Mouse (Mus musculus): Measurements from ENCODE around the gene Msh2. TPM values are rescaled to one million over a fixed set of nuclear protein-coding genes. Genes with fewer than 3 reads are reported as not detected.

Gene Msh2
- polyA plus RNA-seq, 1 experiment, result 17.8 TPM

DNA sequence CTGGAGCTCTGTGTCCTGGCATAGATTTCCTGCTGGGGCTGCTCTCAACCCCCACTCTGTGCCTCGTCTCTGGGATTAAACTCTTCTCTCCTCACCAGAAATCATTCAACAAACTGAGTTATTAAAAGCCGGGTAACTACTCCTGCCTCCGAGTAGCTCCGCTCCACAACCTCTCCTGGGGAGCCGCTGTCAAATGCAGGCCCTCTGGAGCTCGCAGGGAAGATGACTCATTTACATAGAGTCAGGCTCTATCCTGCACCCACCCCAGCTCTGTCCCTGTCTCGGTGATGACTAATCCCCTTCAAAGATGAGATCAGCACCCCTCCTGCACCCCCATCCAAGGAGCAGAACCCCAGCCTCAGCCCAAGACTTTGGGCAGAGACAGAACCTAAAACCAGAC, 91.0 kb downstream of the Msh2 start:
- no peak for DNase-seq
- no peaks in the 10 kb centered on the region for H3K4me1 ChIP-seq (replicated peaks; ENCODE audit: control insufficient read depth, insufficient read depth, low read length)
- TF ChIP-seq CTCF (IDR thresholded peaks at IDR 0.05; ENCODE audit: borderline replicate concordance, control insufficient read depth, extremely low read depth, insufficient read depth, low read length, poor library complexity), result no peak
- no peak for TF ChIP-seq POLR2A (IDR thresholded peaks at IDR 0.05; ENCODE audit: control insufficient read depth, extremely low read depth, insufficient read depth, low read length, poor library complexity)
- WGBS, result 92% methylated on average over 7 of the region's 7 CpGs
- no peak overlapping the region for H3K27ac ChIP-seq (ENCODE audit: control insufficient read depth, insufficient read depth, low read length)
- H3K4me3 ChIP-seq (ENCODE audit: control insufficient read depth, insufficient read depth, low read length), result no peak overlapping the region
- H3K36me3 ChIP-seq (ENCODE audit: control insufficient read depth, insufficient read depth, low read length), result no peaks in the 10 kb centered on the region
- no peaks in the 10 kb centered on the region for H3K27me3 ChIP-seq (ENCODE audit: control insufficient read depth, insufficient read depth, low read length)

- Histone ChIP-seq H3K4me3 (ENCODE audit: control insufficient read depth, insufficient read depth, low read length) (no peak overlapping the region), H3K36me3 (ENCODE audit: control insufficient read depth, insufficient read depth, low read length) (no peaks in the 10 kb centered on the region), H3K27ac (ENCODE audit: control insufficient read depth, insufficient read depth, low read length) (no peak overlapping the region), H3K27me3 (ENCODE audit: control insufficient read depth, insufficient read depth, low read length) (no peaks in the 10 kb centered on the region), H3K4me1 (replicated peaks; ENCODE audit: control insufficient read depth, insufficient read depth, low read length) (no peaks in the 10 kb centered on the region)
- no peak for DNase-seq
- TF ChIP-seq POLR2A (IDR thresholded peaks at IDR 0.05; ENCODE audit: control insufficient read depth, extremely low read depth, insufficient read depth, low read length, poor library complexity) (no peak), CTCF (IDR thresholded peaks at IDR 0.05; ENCODE audit: borderline replicate concordance, control insufficient read depth, extremely low read depth, insufficient read depth, low read length, poor library complexity) (no peak)
- WGBS, result 95% methylated on average over 11 of the region's 11 CpGs
These were observed 92.9 kb downstream of the Msh2 start for GRCm38 (mm10) chr17:87765031-87765430.

DNA sequence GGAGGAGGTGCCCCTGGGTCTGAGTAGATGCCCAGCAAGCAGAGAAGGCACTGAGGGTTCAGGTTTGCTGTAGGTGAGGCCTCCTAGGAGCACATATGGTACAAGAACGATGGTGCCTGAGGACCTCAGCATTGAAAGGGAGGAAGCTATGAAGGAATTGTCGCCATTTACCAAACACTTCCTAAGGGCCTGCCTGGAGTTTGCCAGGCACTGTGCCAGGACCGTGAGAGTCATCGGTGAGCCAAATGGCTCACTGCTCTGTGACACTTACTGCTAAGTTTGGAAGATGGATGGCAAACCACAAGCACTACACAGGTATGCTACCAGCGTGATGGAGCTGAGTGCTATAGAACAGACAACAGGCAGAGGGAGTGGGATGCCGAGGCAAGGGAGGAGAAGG, 94.8 kb downstream of the Msh2 start:
- 93% methylated on average over 6 of the region's 6 CpGs for WGBS
- H3K4me1 ChIP-seq (replicated peaks; ENCODE audit: control insufficient read depth, insufficient read depth, low read length), result no peaks in the 10 kb centered on the region
- DNase-seq, result no peak
- H3K27me3 ChIP-seq (ENCODE audit: control insufficient read depth, insufficient read depth, low read length), result no peaks in the 10 kb centered on the region
- H3K36me3 ChIP-seq (ENCODE audit: control insufficient read depth, insufficient read depth, low read length), result no peaks in the 10 kb centered on the region
- H3K27ac ChIP-seq (ENCODE audit: control insufficient read depth, insufficient read depth, low read length), result no peak overlapping the region
- TF ChIP-seq CTCF (IDR thresholded peaks at IDR 0.05; ENCODE audit: borderline replicate concordance, control insufficient read depth, extremely low read depth, insufficient read depth, low read length, poor library complexity), result no peak
- no peak for TF ChIP-seq POLR2A (IDR thresholded peaks at IDR 0.05; ENCODE audit: control insufficient read depth, extremely low read depth, insufficient read depth, low read length, poor library complexity)
- no peak overlapping the region for H3K4me3 ChIP-seq (ENCODE audit: control insufficient read depth, insufficient read depth, low read length)

GRCm38 (mm10) chr17:87770766-87771165, 98.6 kb downstream of the Msh2 start:
- DNase-seq, result no peak
- no peaks in the 10 kb centered on the region for H3K36me3 ChIP-seq (ENCODE audit: control insufficient read depth, insufficient read depth, low read length)
- no peak overlapping the region for H3K4me3 ChIP-seq (ENCODE audit: control insufficient read depth, insufficient read depth, low read length)
- H3K27ac ChIP-seq (ENCODE audit: control insufficient read depth, insufficient read depth, low read length), result no peak overlapping the region
- WGBS, result 83% methylated on average over 5 of the region's 5 CpGs
- H3K27me3 ChIP-seq (ENCODE audit: control insufficient read depth, insufficient read depth, low read length), result no peaks in the 10 kb centered on the region
- H3K4me1 ChIP-seq (replicated peaks; ENCODE audit: control insufficient read depth, insufficient read depth, low read length), result no peaks in the 10 kb centered on the region
- TF ChIP-seq POLR2A (IDR thresholded peaks at IDR 0.05; ENCODE audit: control insufficient read depth, extremely low read depth, insufficient read depth, low read length, poor library complexity) (no peak), CTCF (IDR thresholded peaks at IDR 0.05; ENCODE audit: borderline replicate concordance, control insufficient read depth, extremely low read depth, insufficient read depth, low read length, poor library complexity) (no peak)

GRCm38 (mm10) chr17:87773175-87773574, 101.0 kb downstream of the Msh2 start:
- no peaks in the 10 kb centered on the region for H3K4me1 ChIP-seq (replicated peaks; ENCODE audit: control insufficient read depth, insufficient read depth, low read length)
- WGBS, result 80% methylated on average over 3 of the region's 3 CpGs
- TF ChIP-seq POLR2A (IDR thresholded peaks at IDR 0.05; ENCODE audit: control insufficient read depth, extremely low read depth, insufficient read depth, low read length, poor library complexity), result no peak
- TF ChIP-seq CTCF (IDR thresholded peaks at IDR 0.05; ENCODE audit: borderline replicate concordance, control insufficient read depth, extremely low read depth, insufficient read depth, low read length, poor library complexity), result no peak
- DNase-seq, result peak; percentile 11
- H3K27me3 ChIP-seq (ENCODE audit: control insufficient read depth, insufficient read depth, low read length), result no peaks in the 10 kb centered on the region
- no peaks in the 10 kb centered on the region for H3K36me3 ChIP-seq (ENCODE audit: control insufficient read depth, insufficient read depth, low read length)
- no peak overlapping the region for H3K4me3 ChIP-seq (ENCODE audit: control insufficient read depth, insufficient read depth, low read length)
- H3K27ac ChIP-seq (ENCODE audit: control insufficient read depth, insufficient read depth, low read length), result no peak overlapping the region

Other genes with a start within 250 kb of the Msh2 start
- 0.24 TPM in 1 of 2 replicates, not detected in the other for gene Stpg4, start 244.6 kb upstream of the Msh2 start, polyA plus RNA-seq (2012; rRNA removed)
- gene Calm2, start 225.4 kb upstream of the Msh2 start, polyA plus RNA-seq (2012; rRNA removed), result 57.1 and 57.3 TPM in 2 replicates
- 29.3 and 37.4 TPM in 2 replicates for gene Epcam, start 36.4 kb upstream of the Msh2 start, polyA plus RNA-seq (2012; rRNA removed)
- 0.91 and 0.92 TPM in 2 replicates for gene Kcnk12, start 125.7 kb downstream of the Msh2 start, polyA plus RNA-seq (2012; rRNA removed)
- not detected in 2 replicates for gene Rpl36-ps4, start 248.6 kb downstream of the Msh2 start, polyA plus RNA-seq (2012; rRNA removed)

Data from thymus, adult 2 months (tissue).